8 mouse cellular contexts compared by ENCODE assay signal in genomic region chr11:78982513-78983291, GRCm38 (mm10). TPM values are rescaled to one million over a fixed set of nuclear protein-coding genes. Genes with fewer than 3 reads are reported as not detected.
DNase-seq lines count a peak whose midpoint lies in the region; ATAC-seq and TF ChIP-seq lines count a peak whose summit lies in the region.

No protein-coding gene starts in this region.

- H3K9me3 ChIP-seq in G1E (replicated peaks) = no peaks in the 10 kb centered on the region
- no peaks in the 10 kb centered on the region for H3K9me3 ChIP-seq in intestine, embryonic 15.5 days
- H3K9me3 ChIP-seq in hindbrain, embryonic 12.5 days (replicated peaks) = no peaks in the 10 kb centered on the region

- no peak for ATAC-seq in G1E (ENCODE audit: extremely low read depth, insufficient number of reproducible peaks, low FRiP score, poor library complexity, severe bottlenecking)
- no peak for ATAC-seq in intestine, embryonic 15.5 days
- no peak for ATAC-seq in hindbrain, embryonic 12.5 days (ENCODE audit: low FRiP score)

- H3K4me2 ChIP-seq in intestine, embryonic 15.5 days (replicated peaks) = peak overlapping the region; percentile 15; the same call in 1 of the 2 replicates
- H3K4me2 ChIP-seq in hindbrain, embryonic 12.5 days (replicated peaks) = no peak overlapping the region

- peak in 1 of 2 experiments; percentile 34 for DNase-seq in heart, adult 2 months
- DNase-seq in heart, postnatal 10 days = no peak
- no peak for DNase-seq in G1E (ENCODE audit: low spot score)
- DNase-seq in naive thymus-derived CD4-positive, alpha-beta T cell, adult 2 months (ENCODE audit: low read depth) = peak; percentile 68
- no peak for DNase-seq in retina, embryonic 14.5 days (ENCODE audit: low spot score)
- DNase-seq in left cerebral cortex, adult 18-20 months (ENCODE audit: low spot score in 2 of 2) = no peak

- no peaks in the 10 kb centered on the region; the same call in 1 of the 2 replicates for H3K36me3 ChIP-seq in heart, adult 2 months (ENCODE audit: control insufficient read depth, insufficient read depth, low read length)
- peaks cover 34% of the 10 kb centered on the region for H3K36me3 ChIP-seq in G1E (replicated peaks)
- no peaks in the 10 kb centered on the region for H3K36me3 ChIP-seq in intestine, embryonic 15.5 days
- no peaks in the 10 kb centered on the region for H3K36me3 ChIP-seq in hindbrain, embryonic 12.5 days

- peak overlapping the region; percentile 92 for H3K27ac ChIP-seq in heart, adult 2 months
- H3K27ac ChIP-seq in intestine, embryonic 15.5 days = peak overlapping the region; percentile 45; the same call in 1 of the 2 replicates
- H3K27ac ChIP-seq in hindbrain, embryonic 12.5 days = no peak overlapping the region

- peak overlapping the region; percentile 33 for H3K9ac ChIP-seq in heart, adult 2 months (ENCODE audit: low read depth, low read length)
- no peak overlapping the region for H3K9ac ChIP-seq in intestine, embryonic 15.5 days
- no peak overlapping the region for H3K9ac ChIP-seq in hindbrain, embryonic 12.5 days

- no peak for TF ChIP-seq POLR2A in heart, adult 2 months (IDR thresholded peaks at IDR 0.05; ENCODE audit: insufficient read depth, low read depth, low read length)

- intact Hi-C loops in heart, adult 2 months (cut with DNase I) = loop anchor here (5.0 kb wide), 1 partner anchor 35 kb away; no protein-coding TSS in a partner anchor
- intact Hi-C loops in heart, postnatal 10 days (cut with DNase I) = no loop called here

- H3K27me3 ChIP-seq in heart, adult 2 months (ENCODE audit: control insufficient read depth, insufficient read depth, low read length) = no peaks in the 10 kb centered on the region
- no peaks in the 10 kb centered on the region for H3K27me3 ChIP-seq in G1E (ENCODE audit: insufficient read depth, low read length)
- no peaks in the 10 kb centered on the region for H3K27me3 ChIP-seq in intestine, embryonic 15.5 days (replicated peaks)
- H3K27me3 ChIP-seq in hindbrain, embryonic 12.5 days = no peaks in the 10 kb centered on the region

- peaks cover 18% of the 10 kb centered on the region for H3K4me1 ChIP-seq in heart, adult 2 months (ENCODE audit: control insufficient read depth, insufficient read depth, low read length)
- H3K4me1 ChIP-seq in G1E (ENCODE audit: insufficient read depth, low read depth, low read length) = peaks cover 61% of the 10 kb centered on the region
- H3K4me1 ChIP-seq in intestine, embryonic 15.5 days (replicated peaks) = peaks cover 10% of the 10 kb centered on the region; the same call in 1 of the 2 replicates
- H3K4me1 ChIP-seq in hindbrain, embryonic 12.5 days = no peaks in the 10 kb centered on the region

- 43% methylated on average over 12 of the region's 12 CpGs for WGBS in heart, adult 2 months
- WGBS in intestine, embryonic 15.5 days = 62% methylated on average over 12 of the region's 12 CpGs
- WGBS in hindbrain, embryonic 12.5 days = 86% methylated on average over 12 of the region's 12 CpGs

- no peak for TF ChIP-seq CTCF in heart, adult 2 months (IDR thresholded peaks at IDR 0.05)
- no peak for TF ChIP-seq CTCF in G1E (IDR thresholded peaks at IDR 0.05; ENCODE audit: low read depth, low read length)

- H3K79me2 ChIP-seq in heart, adult 2 months (replicated peaks; ENCODE audit: control insufficient read depth, insufficient read depth, low read length) = peaks cover 2% of the 10 kb centered on the region; the same call in 1 of the 2 replicates

- H3K4me3 ChIP-seq in heart, adult 2 months = peak overlapping the region; percentile 22; the same call in 1 of the 2 replicates
- H3K4me3 ChIP-seq in G1E (ENCODE audit: low read depth, low read length) = peak overlapping the region; percentile 72
- no peak overlapping the region for H3K4me3 ChIP-seq in intestine, embryonic 15.5 days (replicated peaks)
- no peak overlapping the region for H3K4me3 ChIP-seq in hindbrain, embryonic 12.5 days

- no peak for TF ChIP-seq EP300 in heart, adult 2 months (IDR thresholded peaks at IDR 0.05; ENCODE audit: insufficient read depth, low read depth, low read length)

RNA-seq across cellular contexts. Expression of gene Lgals9, which starts 2.0 kb away (rescaled TPM):
- total RNA-seq in heart, adult 2 months (2021) = 10 to 100 TPM; 20.7 to 23.1 TPM
- polyA plus RNA-seq in heart, adult 2 months (2012; rRNA removed) = 49.5 and 93.4 TPM in 2 replicates
- 10 to 100 TPM; 49.5 to 50.5 TPM for total RNA-seq in heart, postnatal 10 days (2021)
- total RNA-seq in G1E (2014; fragmentation: Nextera tagmentation) (786 and 908 TPM in 2 replicates), G1E (2017) (178 and 183 TPM in 2 replicates)
- polyA plus RNA-seq in G1E (2012) = 41.2 and 50.3 TPM in 2 replicates
- polyA plus RNA-seq in intestine, embryonic 15.5 days (2015; fragmentation: Nextera tagmentation; extraction: Ambion mirVana) = 71.1 and 73.1 TPM in 2 replicates
- 1 to 10 TPM; 4.6 to 5.1 TPM for total RNA-seq in left cerebral cortex, adult 18-20 months (2021)
- polyA plus RNA-seq in hindbrain, embryonic 12.5 days (2016; fragmentation: Nextera tagmentation; extraction: Ambion mirVana) = 8.7 and 10.6 TPM in 2 replicates

Comparison
In these comparisons a context has a peak if more than half of its experiments do, and no peak if none do; other contexts are left out.
1. H3K4me3 ChIP-seq: peak in heart, adult 2 months (single experiment) and G1E (single experiment); none in intestine, embryonic 15.5 days (single experiment) and hindbrain, embryonic 12.5 days (single experiment).